Mouse (Mus musculus) spleen, adult 2 months (tissue): ENCODE results near the gene Scfd2. TPM values are rescaled to one million over a fixed set of nuclear protein-coding genes. Genes with fewer than 3 reads are reported as not detected.

ENCODE experiments used
- DNase-seq, 2 experiments: peaks; one replicate each; pipeline versions ENCODE4 v3.0.0 to v3.0.0-alpha.2; 2012 to 2021; ENCODE audit warnings: low spot score in 2 of 2, low read depth in 1 of 2
- H3K27ac ChIP-seq: fragments of 200-500 bp; 2 replicates; pipeline ENCODE4 v1.5.1; 2012; ENCODE audit warnings: low read length, inconsistent platforms; ENCODE audit not compliant: insufficient read depth
- H3K27me3 ChIP-seq: fragments of 200-500 bp; 2 replicates; pipeline ENCODE4 v1.6.1; 2012; ENCODE audit warnings: mild to moderate bottlenecking, moderate library complexity, low read length, inconsistent platforms; ENCODE audit not compliant: control insufficient read depth, insufficient read depth
- H3K36me3 ChIP-seq: fragments of 200-500 bp; 2 replicates; pipeline ENCODE4 v1.6.1; 2012; ENCODE audit warnings: mild to moderate bottlenecking, low read length, inconsistent platforms; ENCODE audit not compliant: control insufficient read depth, insufficient read depth
- H3K4me1 ChIP-seq: fragments of 200-500 bp; 2 replicates; pipeline ENCODE4 v1.6.1; 2011; ENCODE audit warnings: inconsistent platforms; ENCODE audit not compliant: control insufficient read depth, insufficient read depth, insufficient read length
- H3K4me3 ChIP-seq: fragments of 200-500 bp; 2 replicates; pipeline ENCODE4 v1.5.1; 2011; ENCODE audit warnings: mild to moderate bottlenecking, inconsistent platforms; ENCODE audit not compliant: insufficient read depth, insufficient read length; ENCODE audit errors: extremely low read depth
- CTCF ChIP-seq: fragments of 200-500 bp; IDR thresholded peaks from 2 replicates; pipeline ENCODE4 v1.5.1; 2011; ENCODE audit warnings: mild to moderate bottlenecking, inconsistent platforms; ENCODE audit not compliant: insufficient read depth, insufficient read length, insufficient replicate concordance; ENCODE audit errors: extremely low read depth
- POLR2A ChIP-seq: fragments of 200-500 bp; IDR thresholded peaks from 2 replicates; pipeline ENCODE4 v1.6.1; 2011; ENCODE audit warnings: low read depth, low read length, inconsistent platforms
- WGBS: fragments of 180-500 bp; shearing (Covaris S2); methylation state at CpG from one replicate; pipeline ENCODE4 v1.1.7; 2018; 5-methylcytosine and 5-hydroxymethylcytosine counted together
- polyA plus RNA-seq: library from polyadenylated mRNA; depleted of rRNA; stranded (reverse); fragments of >200 nt; gene quantifications from 2 replicates; pipeline ENCODE4 v1.2.3, GENCODE M21; 2012

Gene Scfd2
- polyA plus RNA-seq, 1 experiment, result 9.5 TPM

DNA sequence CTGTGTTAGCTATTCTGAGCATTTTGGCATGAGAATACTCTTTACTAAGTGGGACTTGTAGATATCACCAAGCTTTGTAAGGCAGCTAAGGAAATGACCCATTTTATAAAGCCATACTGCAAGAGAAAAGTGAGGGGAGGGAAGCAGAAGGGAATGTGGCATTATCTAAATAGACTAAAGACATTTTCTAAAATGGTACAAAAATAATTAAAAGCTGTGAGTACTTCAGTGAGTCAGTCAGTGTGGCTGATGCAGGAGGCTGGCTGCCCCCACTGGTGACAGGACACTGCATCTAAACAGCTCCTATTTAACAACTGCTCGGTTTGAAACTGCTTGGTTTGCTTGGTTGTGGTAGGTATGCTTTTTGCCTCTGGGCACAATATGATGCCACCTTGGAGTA, 276.6 kb downstream of the Scfd2 start:
- no peak for TF ChIP-seq POLR2A
- TF ChIP-seq CTCF, result no peak
- no peak for DNase-seq
- 91% methylated on average over 1 of the region's 1 CpGs for WGBS
- Histone ChIP-seq H3K36me3 (no peaks in the 10 kb centered on the region), H3K27ac (no peak overlapping the region), H3K4me3 (no peak overlapping the region), H3K4me1 (peaks cover 1% of the 10 kb centered on the region; the same call in 1 of the 2 replicates), H3K27me3 (no peaks in the 10 kb centered on the region)

DNA sequence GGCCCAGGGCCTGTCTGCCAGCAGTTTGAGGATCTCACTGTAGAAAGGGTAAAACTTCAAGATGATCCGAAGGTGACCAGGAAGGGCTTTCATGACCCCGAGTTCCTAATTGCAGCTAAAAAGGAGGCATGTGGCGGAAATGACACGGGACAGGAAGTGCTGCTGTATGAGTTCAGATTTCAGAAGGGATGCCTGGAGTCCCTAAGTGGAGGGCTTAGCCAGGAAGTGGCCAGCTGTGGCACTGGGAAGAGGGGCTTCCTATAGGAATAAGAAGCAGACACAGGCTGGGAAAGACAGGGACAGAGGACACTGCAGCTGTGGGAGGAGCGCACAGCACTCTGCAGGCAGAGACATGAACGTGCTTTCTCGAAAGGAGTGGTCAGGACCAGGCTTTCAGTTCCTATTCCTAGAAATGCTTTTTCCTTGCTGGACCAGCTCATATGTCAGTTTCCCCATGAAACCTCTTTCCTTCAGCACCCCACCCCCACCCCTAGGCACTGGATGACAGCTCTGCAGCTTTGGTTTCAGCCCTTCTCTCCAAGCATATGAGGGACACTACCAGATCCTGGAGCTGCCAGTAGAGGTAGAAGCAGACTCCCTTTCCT, 277.7 kb downstream of the Scfd2 start:
- no peaks in the 10 kb centered on the region for H3K4me1 ChIP-seq
- WGBS, result 67% methylated on average over 7 of the region's 7 CpGs

DNA sequence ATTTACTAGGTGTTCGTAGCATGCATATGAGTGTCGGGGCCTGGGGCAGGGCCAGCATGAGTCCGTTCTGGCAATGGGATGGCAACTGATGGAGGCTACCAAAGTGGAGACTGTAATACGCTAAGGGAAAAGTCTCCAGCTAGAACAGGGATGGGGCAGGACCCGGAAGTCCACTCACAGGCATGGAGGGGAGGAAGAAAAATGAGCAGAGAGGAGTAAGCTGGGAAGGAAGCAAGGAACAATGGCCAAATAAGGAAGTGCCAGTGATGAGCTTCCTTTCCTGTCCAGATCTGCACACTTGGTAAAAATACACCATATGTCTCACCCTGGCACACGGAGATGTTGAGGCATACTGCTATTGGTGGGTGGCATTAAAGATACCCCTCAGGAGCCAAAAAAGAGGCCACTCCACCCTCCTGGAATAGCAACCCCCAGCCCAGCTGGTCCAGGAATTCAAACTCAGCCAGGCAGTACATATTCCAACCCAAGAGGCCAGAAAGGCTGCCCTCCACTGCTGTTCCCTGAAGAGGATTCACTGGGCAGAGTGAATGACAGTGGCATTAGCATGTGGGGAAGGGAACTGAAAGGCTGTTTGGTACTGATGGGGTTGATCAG, 278.8 kb downstream of the Scfd2 start:
- no peaks in the 10 kb centered on the region for H3K36me3 ChIP-seq
- TF ChIP-seq CTCF (no peak), POLR2A (no peak)
- no peak for DNase-seq
- H3K4me1 ChIP-seq, result no peaks in the 10 kb centered on the region
- 91% methylated on average over 6 of the region's 6 CpGs for WGBS
- no peak overlapping the region for H3K4me3 ChIP-seq
- H3K27ac ChIP-seq, result no peak overlapping the region
- no peaks in the 10 kb centered on the region for H3K27me3 ChIP-seq

More for the DNA sequence above, 277.7 kb downstream of the Scfd2 start:
- DNase-seq, result no peak
- Histone ChIP-seq H3K36me3 (no peaks in the 10 kb centered on the region), H3K27me3 (no peaks in the 10 kb centered on the region), H3K27ac (no peak overlapping the region), H3K4me3 (no peak overlapping the region)
- no peak for TF ChIP-seq POLR2A
- no peak for TF ChIP-seq CTCF

DNA sequence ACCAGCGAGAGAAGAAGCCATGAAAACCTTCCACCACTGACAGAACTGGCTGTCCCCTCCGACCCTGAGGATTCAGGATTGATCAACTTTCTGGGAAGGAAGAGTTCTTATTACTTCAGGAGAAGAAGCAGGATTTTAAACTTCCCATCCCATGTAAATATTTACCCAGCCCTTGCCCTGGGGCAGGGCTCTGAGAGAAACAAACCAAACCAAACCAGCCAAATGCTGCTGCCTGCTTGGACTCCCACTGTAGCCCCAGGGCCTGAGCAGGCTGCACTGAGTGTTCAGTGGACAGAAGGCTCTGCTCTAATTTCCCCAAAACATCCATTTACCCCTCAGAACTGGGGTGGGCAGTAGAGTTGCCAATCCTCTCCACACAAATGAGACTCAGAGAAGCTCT, 280.6 kb downstream of the Scfd2 start:
- Histone ChIP-seq H3K36me3 (no peaks in the 10 kb centered on the region), H3K4me1 (no peaks in the 10 kb centered on the region), H3K4me3 (no peak overlapping the region), H3K27me3 (no peaks in the 10 kb centered on the region), H3K27ac (no peak overlapping the region)
- TF ChIP-seq POLR2A (no peak), CTCF (no peak)
- no peak for DNase-seq
- 88% methylated on average over 2 of the region's 2 CpGs for WGBS

DNA sequence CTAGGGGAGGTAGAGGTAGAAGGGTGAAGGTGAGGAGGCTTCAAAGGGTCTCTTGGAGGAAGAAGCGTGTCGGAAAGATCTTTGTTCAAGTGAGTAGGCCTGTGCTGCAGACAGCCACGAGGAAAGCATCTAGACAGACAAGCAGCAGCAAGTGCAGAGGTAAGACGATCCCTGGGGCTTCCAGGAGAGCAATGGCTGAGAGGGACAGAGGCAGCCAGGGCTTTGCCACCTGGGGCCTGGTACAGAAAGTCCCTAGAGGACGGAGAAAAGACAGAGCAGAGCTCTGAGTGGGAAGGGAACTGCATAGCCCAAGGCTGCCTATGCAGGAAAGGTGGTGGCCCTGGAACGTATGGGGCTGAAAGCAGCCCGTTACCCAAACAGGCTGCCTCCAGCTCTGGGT, 281.3 kb downstream of the Scfd2 start:
- TF ChIP-seq CTCF (no peak), POLR2A (no peak)
- 82% methylated on average over 7 of the region's 7 CpGs for WGBS
- Histone ChIP-seq H3K4me1 (no peaks in the 10 kb centered on the region), H3K4me3 (no peak overlapping the region), H3K36me3 (no peaks in the 10 kb centered on the region), H3K27me3 (no peaks in the 10 kb centered on the region), H3K27ac (no peak overlapping the region)
- DNase-seq, result no peak

DNA sequence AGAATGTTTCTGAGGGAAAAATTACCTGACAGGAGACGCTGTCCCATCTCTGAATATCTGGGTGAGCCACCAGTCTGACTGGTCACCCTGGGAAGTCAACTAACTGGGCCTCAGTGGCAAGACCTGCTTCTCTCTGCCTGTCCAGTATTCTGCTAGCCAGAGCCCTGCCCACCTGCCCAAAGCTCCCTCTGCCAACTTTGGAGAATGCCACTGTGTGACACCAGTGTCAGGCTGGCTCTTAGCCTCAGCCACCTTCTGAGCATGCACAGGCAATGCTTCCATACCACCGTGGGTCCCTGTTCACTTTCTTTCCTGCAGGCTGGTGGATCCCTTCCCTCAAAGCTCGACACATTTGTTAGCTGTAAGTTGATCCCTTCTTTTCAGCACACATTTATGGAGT, 281.8 kb downstream of the Scfd2 start:
- Histone ChIP-seq H3K27me3 (no peaks in the 10 kb centered on the region), H3K36me3 (no peaks in the 10 kb centered on the region), H3K4me3 (no peak overlapping the region), H3K27ac (no peak overlapping the region), H3K4me1 (no peaks in the 10 kb centered on the region)
- TF ChIP-seq CTCF (no peak), POLR2A (no peak)
- 83% methylated on average over 3 of the region's 3 CpGs for WGBS
- DNase-seq, result no peak

DNA sequence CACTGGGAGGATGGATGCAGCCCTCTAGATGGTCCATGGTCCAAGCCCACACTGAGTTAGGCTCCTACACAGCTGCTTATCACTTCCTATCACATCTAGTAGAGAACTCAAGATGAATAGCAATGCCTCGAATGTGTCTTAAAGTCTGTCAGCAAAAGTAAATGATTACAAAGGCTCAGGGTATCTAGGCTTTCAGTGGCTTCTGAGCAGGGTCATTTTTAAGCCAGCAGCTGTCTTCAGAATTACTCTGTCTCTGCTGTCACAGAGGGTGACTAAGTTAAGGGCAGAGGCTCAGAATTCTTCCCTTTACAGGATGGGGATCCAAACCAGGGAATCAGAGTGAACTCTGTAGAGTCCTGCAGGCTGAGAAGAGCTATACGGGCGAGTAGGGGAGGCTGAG, 284.6 kb downstream of the Scfd2 start:
- 76% methylated on average over 3 of the region's 3 CpGs for WGBS
- DNase-seq, result no peak
- H3K27ac ChIP-seq, result no peak overlapping the region
- TF ChIP-seq POLR2A, result no peak
- no peak for TF ChIP-seq CTCF
- H3K4me1 ChIP-seq, result no peaks in the 10 kb centered on the region
- H3K4me3 ChIP-seq, result no peak overlapping the region
- no peaks in the 10 kb centered on the region for H3K36me3 ChIP-seq
- no peaks in the 10 kb centered on the region for H3K27me3 ChIP-seq

DNA sequence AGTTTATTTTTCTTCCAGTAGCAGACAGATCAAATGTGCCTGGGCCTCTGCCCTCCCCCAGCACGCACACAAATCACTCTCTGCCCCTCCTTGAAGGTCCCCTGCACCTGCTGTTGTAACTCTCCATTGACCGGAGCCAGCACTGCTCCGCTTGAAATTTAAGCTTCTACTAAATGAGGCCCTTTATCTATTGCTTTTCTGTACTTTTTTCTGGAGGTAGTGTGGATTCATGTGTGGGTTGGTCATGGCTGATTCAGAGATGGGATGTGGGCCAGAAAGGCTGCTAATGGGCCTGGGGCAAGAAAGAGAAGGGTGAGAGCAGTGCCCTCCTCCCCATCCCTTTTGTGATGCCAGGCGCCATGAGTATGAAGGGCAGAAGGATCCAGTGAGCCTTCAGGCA, 285.1 kb downstream of the Scfd2 start:
- H3K27ac ChIP-seq, result no peak overlapping the region
- WGBS, result 87% methylated on average over 4 of the region's 4 CpGs
- no peaks in the 10 kb centered on the region for H3K36me3 ChIP-seq
- H3K4me1 ChIP-seq, result no peaks in the 10 kb centered on the region
- no peaks in the 10 kb centered on the region for H3K27me3 ChIP-seq
- no peak overlapping the region for H3K4me3 ChIP-seq
- DNase-seq, result no peak
- no peak for TF ChIP-seq CTCF
- TF ChIP-seq POLR2A, result no peak
